Mouse (Mus musculus) stomach, postnatal 0 days (tissue): ENCODE data around the gene Cox8b. TPM values are rescaled to one million over a fixed set of nuclear protein-coding genes. Genes with fewer than 3 reads are reported as not detected.
A peak's percentile ranks its signal among the peaks of the same experiment; 100 is the strongest.

ENCODE experiments used
- ATAC-seq: fragments of 200-750 bp; cut with Nextera tagmentation; 2 replicates; pipeline ENCODE4 v1.8.0; 2017; ENCODE audit not compliant: low FRiP score, low TSS enrichment
- DNase-seq: peaks from one replicate; pipeline ENCODE4 v3.0.0-alpha.2; 2016; ENCODE audit warnings: low spot score
- H3K27ac ChIP-seq: fragments of 300-500 bp; sonication (generic); replicated peaks from 2 replicates; pipeline ENCODE4 v1.5.1; 2014; ENCODE audit warnings: mild to moderate bottlenecking, control low read depth
- H3K27me3 ChIP-seq: fragments of 300-500 bp; sonication (generic); 2 replicates; pipeline ENCODE4 v1.6.1; 2014; ENCODE audit warnings: low read length; ENCODE audit not compliant: control insufficient read depth, insufficient read depth
- H3K36me3 ChIP-seq: fragments of 300-500 bp; sonication (generic); 2 replicates; pipeline ENCODE4 v1.6.1; 2014; ENCODE audit warnings: low read length, mixed read lengths; ENCODE audit not compliant: control insufficient read depth, insufficient read depth
- H3K4me1 ChIP-seq: fragments of 300-500 bp; sonication (generic); replicated peaks from 2 replicates; pipeline ENCODE4 v1.6.1; 2014; ENCODE audit warnings: antibody characterized with exemption; ENCODE audit not compliant: control insufficient read depth, insufficient read depth
- H3K4me2 ChIP-seq: fragments of 300-500 bp; sonication (generic); replicated peaks from 2 replicates; pipeline ENCODE4 v1.6.1; 2014; ENCODE audit warnings: low read depth, mild to moderate bottlenecking, control low read depth, moderate library complexity
- H3K4me3 ChIP-seq: fragments of 300-500 bp; sonication (generic); 2 replicates; pipeline ENCODE4 v1.5.1; 2014; ENCODE audit warnings: low read depth, low read length, control low read depth
- H3K9ac ChIP-seq: fragments of 300-500 bp; sonication (generic); 2 replicates; pipeline ENCODE4 v1.6.1; 2014; ENCODE audit warnings: mild to moderate bottlenecking, low read length, control low read depth, mixed read lengths
- H3K9me3 ChIP-seq: fragments of 300-500 bp; sonication (generic); 2 replicates; pipeline ENCODE4 v1.6.1; 2016; ENCODE audit warnings: low read length; ENCODE audit not compliant: control insufficient read depth
- CTCF ChIP-seq: IDR thresholded peaks from 2 replicates; pipeline ENCODE4 v1.5.1; 2016; ENCODE audit warnings: antibody characterized with exemption, low read depth, mild to moderate bottlenecking, moderate library complexity
- EP300 ChIP-seq: optimal IDR thresholded peaks from 2 replicates; pipeline ENCODE3; 2016; ENCODE audit warnings: antibody characterized with exemption
- WGBS: fragments of 180-500 bp; shearing (Covaris S2); extraction: QIAGEN DNeasy Blood & Tissue Kit; methylation state at CpG from one replicate; pipeline ENCODE4 v1.1.7; 2014; 5-methylcytosine and 5-hydroxymethylcytosine counted together
- polyA plus RNA-seq: library from polyadenylated mRNA; unstranded; fragments of >200 nt; fragmentation: Nextera tagmentation; extraction: Ambion mirVana; gene quantifications from 2 replicates; pipeline ENCODE4 v1.2.1, GENCODE M21; 2015

Cox8b gene
- polyA plus RNA-seq, 1 experiment from 2014 or later: 1.3 TPM

DNA sequence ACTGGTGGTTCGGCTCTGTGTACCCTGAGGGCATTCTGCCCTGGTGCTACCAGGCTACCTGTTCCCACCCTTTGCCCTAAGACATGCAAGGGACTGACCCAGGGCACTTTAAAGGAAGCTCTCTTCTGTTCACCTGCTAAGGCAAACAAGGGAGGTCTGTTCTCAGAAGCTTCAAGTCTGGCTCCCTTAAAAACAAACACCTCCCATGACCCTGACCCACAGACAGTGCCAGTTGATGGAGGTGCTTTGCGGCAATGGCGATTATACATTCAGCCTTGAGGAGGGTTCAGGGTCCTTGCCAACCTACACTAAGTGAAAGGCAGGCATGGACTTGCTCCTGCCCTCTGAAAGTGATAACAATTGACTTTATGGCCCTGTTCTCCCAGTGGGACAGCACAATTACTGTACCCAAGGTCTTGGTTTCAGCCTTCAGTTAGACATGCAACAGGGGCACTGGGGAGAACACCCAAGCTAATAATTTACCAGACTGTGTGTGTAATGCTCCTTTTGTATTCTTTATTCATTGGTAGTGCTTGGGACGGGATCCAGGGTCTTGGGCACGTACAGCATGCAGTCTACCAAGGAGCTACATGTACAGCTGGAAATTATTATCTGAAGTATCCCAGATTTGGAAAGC lies 12.7 kb upstream of the Cox8b start:
- no peaks in the 10 kb centered on the region for H3K36me3 ChIP-seq
- no peak overlapping the region for H3K4me2 ChIP-seq
- H3K9ac ChIP-seq: no peak overlapping the region
- ATAC-seq: peak; percentile 63
- H3K4me1 ChIP-seq: 0 out of 2 replicates have a peak, but pooled peaks cover 6% of the 10 kb centered on the region
- no peaks in the 10 kb centered on the region for H3K27me3 ChIP-seq
- peak overlapping the region; percentile 53 for H3K27ac ChIP-seq
- no peak for DNase-seq
- no peak for TF ChIP-seq EP300
- no peak for TF ChIP-seq CTCF
- WGBS: 42% methylated on average over 5 of the region's 5 CpGs
- no peaks in the 10 kb centered on the region for H3K9me3 ChIP-seq
- no peak overlapping the region for H3K4me3 ChIP-seq

DNA sequence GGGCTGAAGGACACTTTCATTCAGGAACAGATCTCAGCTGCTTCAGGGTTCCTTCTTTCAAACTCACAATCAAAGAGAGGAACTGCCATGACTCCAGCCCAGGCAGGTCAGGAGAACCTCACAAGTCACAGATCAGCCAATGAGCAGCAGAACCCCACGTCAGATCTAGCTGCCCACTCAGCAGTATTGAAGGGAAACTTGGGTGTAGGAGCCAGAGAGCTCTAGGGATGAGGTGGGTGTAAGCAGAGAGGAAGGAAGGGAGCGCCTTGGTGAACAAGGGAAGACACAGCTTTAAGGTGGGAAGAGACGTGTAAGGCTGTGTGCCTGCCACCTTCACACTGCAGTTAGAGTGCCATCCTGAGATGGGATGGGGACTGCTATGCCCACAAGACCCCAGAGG lies 12.0 kb upstream of the Cox8b start:
- TF ChIP-seq CTCF (no peak), EP300 (no peak)
- no peaks in the 10 kb centered on the region for H3K27me3 ChIP-seq
- no peak overlapping the region for H3K9ac ChIP-seq
- no peaks in the 10 kb centered on the region for H3K9me3 ChIP-seq
- 0 out of 2 replicates have a peak, but pooled peaks cover 6% of the 10 kb centered on the region for H3K4me1 ChIP-seq
- H3K4me3 ChIP-seq: no peak overlapping the region
- H3K36me3 ChIP-seq: no peaks in the 10 kb centered on the region
- H3K27ac ChIP-seq: no peak overlapping the region; the same call in 1 of the 2 replicates
- no peak overlapping the region for H3K4me2 ChIP-seq
- WGBS: 58% methylated on average over 3 of the region's 3 CpGs
- DNase-seq (no peak), ATAC-seq (no peak)

DNA sequence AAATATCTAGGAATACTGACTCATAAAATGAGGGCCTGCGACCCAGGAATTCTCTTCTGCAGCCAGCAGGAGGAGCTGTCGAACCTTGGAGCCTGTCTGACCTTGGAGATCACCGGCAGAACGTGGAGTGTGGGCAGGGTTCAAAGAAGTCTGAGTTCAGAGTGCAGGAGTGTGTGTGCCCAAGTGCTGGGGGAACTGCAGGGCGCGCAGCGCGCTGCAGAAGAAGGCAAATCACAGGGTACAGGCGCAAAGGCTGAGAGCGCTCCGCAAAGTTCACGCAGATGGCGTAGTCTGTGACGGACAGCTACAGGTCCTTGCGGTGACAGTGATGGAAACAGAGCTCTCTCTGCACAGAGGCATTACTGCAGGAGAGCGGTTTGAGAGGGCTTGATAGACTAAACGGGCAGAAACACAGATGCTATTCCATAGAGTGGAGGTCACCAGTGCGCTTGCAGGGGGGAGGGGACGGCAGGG lies 8.4 kb upstream of the Cox8b start:
- no peaks in the 10 kb centered on the region for H3K36me3 ChIP-seq
- H3K9me3 ChIP-seq: no peaks in the 10 kb centered on the region
- no peak overlapping the region for H3K27ac ChIP-seq
- WGBS: 1% methylated on average over 19 of the region's 19 CpGs
- ATAC-seq: peak; percentile 67
- 0 out of 2 replicates have a peak, but pooled peaks cover 6% of the 10 kb centered on the region for H3K4me1 ChIP-seq
- H3K4me2 ChIP-seq: peak overlapping the region; percentile 70
- peak; percentile 83 for DNase-seq
- H3K27me3 ChIP-seq: no peaks in the 10 kb centered on the region
- H3K4me3 ChIP-seq: peak overlapping the region; percentile 36
- TF ChIP-seq CTCF (peak; percentile 93), EP300 (no peak)
- peak overlapping the region; percentile 54 for H3K9ac ChIP-seq

DNA sequence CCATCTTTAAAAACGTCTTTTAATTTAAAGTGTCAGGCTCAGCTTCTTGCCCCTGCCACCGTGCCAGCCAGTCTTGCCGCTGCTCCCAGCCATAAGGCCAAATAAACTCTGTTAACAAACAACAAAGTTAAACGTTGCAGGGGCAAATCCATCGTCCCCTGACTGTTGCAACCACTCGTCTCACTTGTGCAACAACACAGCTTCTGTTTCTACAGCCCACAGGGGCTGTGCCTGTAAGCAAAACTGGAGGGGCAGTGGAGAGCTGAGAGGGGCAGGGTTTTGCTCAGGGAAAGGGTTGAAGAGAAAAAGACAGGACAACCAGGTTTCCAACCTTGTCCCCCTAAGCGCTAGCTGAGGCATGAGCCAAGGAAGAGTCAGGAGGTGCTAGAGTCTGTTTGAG lies 7.9 kb upstream of the Cox8b start:
- Histone ChIP-seq H3K9me3 (no peaks in the 10 kb centered on the region), H3K4me1 (0 out of 2 replicates have a peak, but pooled peaks cover 6% of the 10 kb centered on the region), H3K27ac (no peak overlapping the region), H3K4me3 (no peak overlapping the region), H3K4me2 (peak overlapping the region; percentile 70; the same call in 1 of the 2 replicates), H3K9ac (peak overlapping the region; percentile 54; the same call in 1 of the 2 replicates), H3K36me3 (no peaks in the 10 kb centered on the region), H3K27me3 (no peaks in the 10 kb centered on the region)
- TF ChIP-seq EP300 (no peak), CTCF (no peak)
- no peak for DNase-seq
- 41% methylated on average over 7 of the region's 7 CpGs for WGBS
- ATAC-seq: no peak

DNA sequence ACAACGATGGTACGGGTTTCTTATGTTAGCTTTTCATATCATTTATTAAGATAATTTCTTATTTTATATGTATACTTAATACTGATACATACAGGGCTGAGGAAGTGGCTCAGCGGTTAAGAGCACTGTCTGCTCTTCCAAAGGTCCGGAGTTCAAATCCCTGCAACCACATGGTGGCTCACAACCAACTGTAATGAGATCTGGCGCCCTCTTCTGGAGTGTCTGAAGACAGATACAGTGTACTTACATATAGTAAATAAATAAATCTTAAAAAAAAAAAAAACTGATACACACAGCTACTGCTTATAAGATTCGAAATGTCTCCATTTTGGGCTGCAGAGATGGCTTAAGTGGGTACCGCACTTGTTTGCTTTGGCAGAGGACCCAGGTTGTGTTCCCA lies 7.5 kb upstream of the Cox8b start:
- H3K27me3 ChIP-seq: no peaks in the 10 kb centered on the region
- ATAC-seq: no peak
- H3K9me3 ChIP-seq: no peaks in the 10 kb centered on the region
- H3K4me3 ChIP-seq: no peak overlapping the region
- no peaks in the 10 kb centered on the region for H3K36me3 ChIP-seq
- H3K27ac ChIP-seq: no peak overlapping the region
- no peak for TF ChIP-seq EP300
- TF ChIP-seq CTCF: peak; percentile 28; the same call in 1 of the 2 replicates
- 0 out of 2 replicates have a peak, but pooled peaks cover 3% of the 10 kb centered on the region for H3K4me1 ChIP-seq
- no peak overlapping the region for H3K4me2 ChIP-seq
- DNase-seq: no peak
- 74% methylated on average over 7 of the region's 7 CpGs for WGBS
- no peak overlapping the region for H3K9ac ChIP-seq

DNA sequence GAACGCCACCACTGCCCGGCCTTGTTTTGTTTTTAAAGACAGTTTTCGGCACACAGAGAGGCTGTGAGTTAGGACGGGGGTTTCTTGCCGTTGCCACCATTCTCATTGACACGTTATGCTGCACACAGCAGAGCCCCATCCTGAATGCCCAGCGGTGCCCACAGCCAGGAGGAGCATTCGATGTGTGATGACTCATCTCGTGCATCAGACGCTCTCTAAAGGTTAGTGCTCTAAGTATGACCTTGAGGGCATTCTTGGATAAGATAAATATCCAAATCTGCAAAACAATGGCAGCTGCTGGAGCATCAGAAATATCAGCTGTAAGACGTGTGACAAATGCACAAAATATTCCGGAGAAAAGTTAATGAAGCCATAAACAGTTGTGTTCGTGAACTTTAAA lies 6.9 kb upstream of the Cox8b start:
- no peak overlapping the region for H3K9ac ChIP-seq

More for the DNA sequence above, 6.9 kb upstream of the Cox8b start:
- WGBS: 69% methylated on average over 13 of the region's 13 CpGs
- H3K4me3 ChIP-seq: no peak overlapping the region
- ATAC-seq (no peak), DNase-seq (no peak)
- H3K27me3 ChIP-seq: no peaks in the 10 kb centered on the region
- no peak overlapping the region for H3K27ac ChIP-seq
- TF ChIP-seq CTCF (no peak), EP300 (no peak)
- H3K9me3 ChIP-seq: no peaks in the 10 kb centered on the region
- H3K4me2 ChIP-seq: no peak overlapping the region
- no peaks in the 10 kb centered on the region for H3K36me3 ChIP-seq
- H3K4me1 ChIP-seq: 0 out of 2 replicates have a peak, but pooled peaks cover 3% of the 10 kb centered on the region
